Mouse (Mus musculus): ENCODE results near the gene Traf7.
A peak's percentile ranks its signal among the peaks of the same experiment; 100 is the strongest.

Traf7 gene

GRCm38 (mm10) chr17:24529007-24529451, 1.3 kb upstream of the Traf7 start:
- Histone ChIP-seq H3K27me3 (ENCODE audit: insufficient read depth, low read length) (no peaks in the 10 kb centered on the region), H3K36me3 (ENCODE audit: insufficient read depth, low read length) (peaks cover 60% of the 10 kb centered on the region), H3K9me3 (ENCODE audit: low read length) (no peaks in the 10 kb centered on the region), H3K4me3 (replicated peaks; ENCODE audit: low read length) (peak overlapping the region; percentile 96), H3K4me1 (replicated peaks; ENCODE audit: low read depth, low read length) (peaks cover 70% of the 10 kb centered on the region)
- TF ChIP-seq CTCF (conservative IDR thresholded peaks at IDR 0.05; ENCODE audit: low read length), result peak; percentile 50
- TF ChIP-seq POU5F1 (IDR thresholded peaks at IDR 0.05; ENCODE audit: borderline replicate concordance, low read length), result no peak

- no peak for TF ChIP-seq CTCF (conservative IDR thresholded peaks at IDR 0.05; ENCODE audit: low read length)
- no peak for TF ChIP-seq NANOG (IDR thresholded peaks at IDR 0.05; ENCODE audit: borderline replicate concordance, low read length)
- no peak for TF ChIP-seq POU5F1 (IDR thresholded peaks at IDR 0.05; ENCODE audit: borderline replicate concordance, low read length)
- Histone ChIP-seq H3K9me3 (ENCODE audit: low read length) (no peaks in the 10 kb centered on the region), H3K4me1 (replicated peaks; ENCODE audit: low read depth, low read length) (peaks cover 66% of the 10 kb centered on the region), H3K27me3 (ENCODE audit: insufficient read depth, low read length) (no peaks in the 10 kb centered on the region), H3K36me3 (ENCODE audit: insufficient read depth, low read length) (peaks cover 60% of the 10 kb centered on the region), H3K4me3 (replicated peaks; ENCODE audit: low read length) (peak overlapping the region; percentile 96)
These were observed 801 bp upstream of the Traf7 start for GRCm38 (mm10) chr17:24528560-24528918.

GRCm38 (mm10) chr17:24527315-24527714, 423 bp downstream of the Traf7 start:
- no peak for TF ChIP-seq CTCF (conservative IDR thresholded peaks at IDR 0.05; ENCODE audit: low read length)
- no peak for TF ChIP-seq NANOG (IDR thresholded peaks at IDR 0.05; ENCODE audit: borderline replicate concordance, low read length)
- no peak for TF ChIP-seq POU5F1 (IDR thresholded peaks at IDR 0.05; ENCODE audit: borderline replicate concordance, low read length)
- Histone ChIP-seq H3K9me3 (ENCODE audit: low read length) (no peaks in the 10 kb centered on the region), H3K4me1 (replicated peaks; ENCODE audit: low read depth, low read length) (peaks cover 57% of the 10 kb centered on the region), H3K4me3 (replicated peaks; ENCODE audit: low read length) (peak overlapping the region; percentile 99), H3K36me3 (ENCODE audit: insufficient read depth, low read length) (peaks cover 68% of the 10 kb centered on the region), H3K27me3 (ENCODE audit: insufficient read depth, low read length) (no peaks in the 10 kb centered on the region)

GRCm38 (mm10) chr17:24524734-24525133, 3.0 kb downstream of the Traf7 start:
- Histone ChIP-seq H3K27me3 (ENCODE audit: insufficient read depth, low read length) (no peaks in the 10 kb centered on the region), H3K4me3 (replicated peaks; ENCODE audit: low read length) (0 out of 2 replicates have a peak overlapping the region, but pooled peaks have one; percentile 17), H3K36me3 (ENCODE audit: insufficient read depth, low read length) (peaks cover 71% of the 10 kb centered on the region), H3K9me3 (ENCODE audit: low read length) (no peaks in the 10 kb centered on the region), H3K4me1 (replicated peaks; ENCODE audit: low read depth, low read length) (peaks cover 44% of the 10 kb centered on the region)
- TF ChIP-seq POU5F1 (IDR thresholded peaks at IDR 0.05; ENCODE audit: borderline replicate concordance, low read length), result no peak
- TF ChIP-seq CTCF (conservative IDR thresholded peaks at IDR 0.05; ENCODE audit: low read length), result no peak
- no peak for TF ChIP-seq NANOG (IDR thresholded peaks at IDR 0.05; ENCODE audit: borderline replicate concordance, low read length)

GRCm38 (mm10) chr17:24520450-24520849, 7.3 kb downstream of the Traf7 start:
- TF ChIP-seq POU5F1 (IDR thresholded peaks at IDR 0.05; ENCODE audit: borderline replicate concordance, low read length), result no peak
- TF ChIP-seq CTCF (conservative IDR thresholded peaks at IDR 0.05; ENCODE audit: low read length), result no peak
- no peak for TF ChIP-seq NANOG (IDR thresholded peaks at IDR 0.05; ENCODE audit: borderline replicate concordance, low read length)
- peaks cover 39% of the 10 kb centered on the region for H3K4me1 ChIP-seq (replicated peaks; ENCODE audit: low read depth, low read length)
- no peak overlapping the region for H3K4me3 ChIP-seq (replicated peaks; ENCODE audit: low read length)
- no peaks in the 10 kb centered on the region for H3K27me3 ChIP-seq (ENCODE audit: insufficient read depth, low read length)
- peaks cover 87% of the 10 kb centered on the region for H3K36me3 ChIP-seq (ENCODE audit: insufficient read depth, low read length)
- H3K9me3 ChIP-seq (ENCODE audit: low read length), result no peaks in the 10 kb centered on the region

GRCm38 (mm10) chr17:24514270-24515257, 13.2 kb downstream of the Traf7 start:
- Histone ChIP-seq H3K9me3 (ENCODE audit: low read length) (no peaks in the 10 kb centered on the region), H3K36me3 (ENCODE audit: insufficient read depth, low read length) (peaks cover 98% of the 10 kb centered on the region), H3K27me3 (ENCODE audit: insufficient read depth, low read length) (no peaks in the 10 kb centered on the region), H3K4me3 (replicated peaks; ENCODE audit: low read length) (peak overlapping the region; percentile 45), H3K4me1 (replicated peaks; ENCODE audit: low read depth, low read length) (peaks cover 42% of the 10 kb centered on the region)
- TF ChIP-seq POU5F1 (IDR thresholded peaks at IDR 0.05; ENCODE audit: borderline replicate concordance, low read length), result no peak
- no peak for TF ChIP-seq CTCF (conservative IDR thresholded peaks at IDR 0.05; ENCODE audit: low read length)
- TF ChIP-seq NANOG (IDR thresholded peaks at IDR 0.05; ENCODE audit: borderline replicate concordance, low read length), result no peak

GRCm38 (mm10) chr17:24513609-24514008, 14.1 kb downstream of the Traf7 start:
- no peak for TF ChIP-seq NANOG (IDR thresholded peaks at IDR 0.05; ENCODE audit: borderline replicate concordance, low read length)
- TF ChIP-seq CTCF (conservative IDR thresholded peaks at IDR 0.05; ENCODE audit: low read length), result peak; percentile 73

GRCm38 (mm10) chr17:24507806-24508460, 19.8 kb downstream of the Traf7 start:
- Histone ChIP-seq H3K4me3 (replicated peaks; ENCODE audit: low read length) (no peak overlapping the region), H3K9me3 (ENCODE audit: low read length) (no peaks in the 10 kb centered on the region), H3K4me1 (replicated peaks; ENCODE audit: low read depth, low read length) (peaks cover 52% of the 10 kb centered on the region), H3K27me3 (ENCODE audit: insufficient read depth, low read length) (peaks cover 45% of the 10 kb centered on the region), H3K36me3 (ENCODE audit: insufficient read depth, low read length) (peaks cover 52% of the 10 kb centered on the region)
- TF ChIP-seq CTCF (conservative IDR thresholded peaks at IDR 0.05; ENCODE audit: low read length) (no peak), NANOG (IDR thresholded peaks at IDR 0.05; ENCODE audit: borderline replicate concordance, low read length) (no peak), POU5F1 (IDR thresholded peaks at IDR 0.05; ENCODE audit: borderline replicate concordance, low read length) (no peak)

More at GRCm38 (mm10) chr17:24513609-24514008, 14.1 kb downstream of the Traf7 start:
- 0 out of 2 replicates have a peak overlapping the region, but pooled peaks have one; percentile 45 for H3K4me3 ChIP-seq (replicated peaks; ENCODE audit: low read length)
- no peaks in the 10 kb centered on the region for H3K27me3 ChIP-seq (ENCODE audit: insufficient read depth, low read length)
- peaks cover 98% of the 10 kb centered on the region for H3K36me3 ChIP-seq (ENCODE audit: insufficient read depth, low read length)
- H3K9me3 ChIP-seq (ENCODE audit: low read length), result no peaks in the 10 kb centered on the region
- H3K4me1 ChIP-seq (replicated peaks; ENCODE audit: low read depth, low read length), result peaks cover 46% of the 10 kb centered on the region

All from E14TG2a.4 (cell line).